Mouse (Mus musculus): ENCODE data around the gene Elane.

DNA sequence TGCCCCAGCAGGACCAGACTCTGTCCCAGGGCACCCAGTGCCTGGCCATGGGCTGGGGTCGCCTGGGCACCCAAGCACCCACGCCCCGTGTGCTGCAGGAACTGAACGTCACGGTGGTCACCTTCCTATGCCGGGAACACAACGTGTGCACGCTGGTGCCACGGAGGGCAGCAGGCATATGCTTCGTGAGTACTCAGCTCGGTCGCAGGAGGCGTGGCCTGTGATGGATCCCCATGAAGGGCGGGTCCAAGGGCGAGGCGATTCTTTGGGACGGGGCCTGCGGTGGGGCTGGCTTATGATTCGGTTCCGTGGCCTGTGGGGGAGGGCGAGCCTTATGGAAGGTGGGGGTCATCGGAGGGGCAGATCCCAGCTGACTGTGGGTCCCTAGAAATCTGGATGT, 4.1 kb upstream of the Elane start:
- TF ChIP-seq POLR2A (IDR thresholded peaks at IDR 0.05; ENCODE audit: insufficient read depth, low read length) (no peak), CTCF (IDR thresholded peaks at IDR 0.05; ENCODE audit: low read depth, low read length) (no peak), EP300 (IDR thresholded peaks at IDR 0.05; ENCODE audit: insufficient read depth, low read depth, low read length) (no peak)

Measured in ES-Bruce4 (cell line).